Mouse (Mus musculus) olfactory bulb, adult 2 months (tissue): ENCODE results near the gene Hnrnpa2b1.

Experiments
- CTCF ChIP-seq: fragments of 200-500 bp; IDR thresholded peaks from 2 replicates; pipeline ENCODE4 v1.5.1; 2012; ENCODE audit warnings: low read depth, mild to moderate bottlenecking, low read length, moderate library complexity; ENCODE audit not compliant: insufficient read depth
- POLR2A ChIP-seq: fragments of 200-500 bp; IDR thresholded peaks from 2 replicates; pipeline ENCODE4 v1.6.1; 2012; ENCODE audit warnings: mild to moderate bottlenecking, low read depth, low read length, moderate library complexity; ENCODE audit not compliant: insufficient read depth

- no peak for TF ChIP-seq POLR2A
- no peak for TF ChIP-seq CTCF
Observed at GRCm38 (mm10) chr6:51481548-51481947, 11.9 kb upstream of the Hnrnpa2b1 start.
